Mouse (Mus musculus): ENCODE measurements around the gene Epb41. TPM values are rescaled to one million over a fixed set of nuclear protein-coding genes. Genes with fewer than 3 reads are reported as not detected.

Gene Epb41
- polyA plus RNA-seq, 1 experiment, result 84.7 TPM

GRCm38 (mm10) chr4:132033183-132033582 is 41.9 kb downstream of the Epb41 start:
- peaks cover 44% of the 10 kb centered on the region for H3K4me1 ChIP-seq (ENCODE audit: control insufficient read depth, insufficient read depth, low read length)

GRCm38 (mm10) chr4:132029851-132030741 is 45.0 kb downstream of the Epb41 start:
- Histone ChIP-seq H3K27ac (ENCODE audit: insufficient read depth, low read depth, low read length) (peak overlapping the region; percentile 72), H3K4me1 (ENCODE audit: control insufficient read depth, insufficient read depth, low read length) (peaks cover 22% of the 10 kb centered on the region), H3K4me3 (ENCODE audit: insufficient read depth, low read length) (no peak overlapping the region)
- TF ChIP-seq CTCF (IDR thresholded peaks at IDR 0.05; ENCODE audit: low read depth, low read length) (no peak), POLR2A (IDR thresholded peaks at IDR 0.05; ENCODE audit: borderline replicate concordance, low read depth, low read length) (no peak)

More at GRCm38 (mm10) chr4:132033183-132033582, 41.9 kb downstream of the Epb41 start:
- H3K4me3 ChIP-seq (ENCODE audit: insufficient read depth, low read length), result no peak overlapping the region
- H3K27ac ChIP-seq (ENCODE audit: insufficient read depth, low read depth, low read length), result no peak overlapping the region
- no peak; the same call in 1 of the 2 replicates for TF ChIP-seq CTCF (IDR thresholded peaks at IDR 0.05; ENCODE audit: low read depth, low read length)

GRCm38 (mm10) chr4:132027806-132028205 is 47.3 kb downstream of the Epb41 start:
- no peak overlapping the region for H3K27ac ChIP-seq (ENCODE audit: insufficient read depth, low read depth, low read length)
- H3K4me1 ChIP-seq (ENCODE audit: control insufficient read depth, insufficient read depth, low read length), result peaks cover 15% of the 10 kb centered on the region
- TF ChIP-seq CTCF (IDR thresholded peaks at IDR 0.05; ENCODE audit: low read depth, low read length) (no peak), POLR2A (IDR thresholded peaks at IDR 0.05; ENCODE audit: borderline replicate concordance, low read depth, low read length) (no peak)
- no peak overlapping the region for H3K4me3 ChIP-seq (ENCODE audit: insufficient read depth, low read length)

GRCm38 (mm10) chr4:132027167-132027566 is 48.0 kb downstream of the Epb41 start:
- peaks cover 15% of the 10 kb centered on the region for H3K4me1 ChIP-seq (ENCODE audit: control insufficient read depth, insufficient read depth, low read length)
- H3K27ac ChIP-seq (ENCODE audit: insufficient read depth, low read depth, low read length), result no peak overlapping the region
- no peak for TF ChIP-seq CTCF (IDR thresholded peaks at IDR 0.05; ENCODE audit: low read depth, low read length)
- no peak for TF ChIP-seq POLR2A (IDR thresholded peaks at IDR 0.05; ENCODE audit: borderline replicate concordance, low read depth, low read length)
- no peak overlapping the region for H3K4me3 ChIP-seq (ENCODE audit: insufficient read depth, low read length)

DNA sequence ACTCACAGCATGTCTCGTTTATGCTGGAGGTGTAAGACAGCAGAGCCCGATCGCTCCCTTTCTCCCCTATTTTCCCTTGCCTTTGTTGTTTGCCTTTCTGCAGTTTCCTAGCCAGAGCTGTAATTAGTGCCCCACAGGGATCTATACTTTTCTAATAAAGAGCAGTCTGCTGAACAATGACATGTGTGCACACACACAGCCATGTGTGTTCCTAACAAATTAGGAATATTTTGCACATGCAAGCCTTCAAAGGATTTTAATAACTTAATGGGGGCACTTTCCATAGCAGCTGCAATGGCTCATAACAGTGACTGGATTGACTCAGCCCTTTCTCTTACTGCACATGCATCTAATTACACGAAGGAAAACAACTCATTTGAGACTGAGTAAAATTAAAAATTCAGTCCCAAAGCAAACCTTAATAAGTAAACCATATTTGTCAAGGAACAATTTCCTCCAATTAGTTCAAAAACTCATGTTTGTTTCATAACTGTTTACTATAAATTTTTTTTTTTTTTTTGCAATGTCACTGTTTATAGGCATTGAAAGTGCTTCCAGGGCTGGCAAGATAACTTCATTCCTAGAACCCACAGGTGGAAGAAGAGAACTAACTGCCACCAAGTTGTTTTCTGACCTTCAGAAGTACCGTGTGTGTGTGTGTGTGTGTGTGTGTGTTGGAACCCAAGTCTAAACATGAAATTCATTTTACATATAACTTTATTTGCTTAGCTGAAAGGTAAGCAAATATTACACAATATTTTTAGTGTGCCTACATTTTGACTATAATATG is 49.2 kb downstream of the Epb41 start:
- H3K4me1 ChIP-seq (ENCODE audit: control insufficient read depth, insufficient read depth, low read length), result peaks cover 13% of the 10 kb centered on the region
- H3K27ac ChIP-seq (ENCODE audit: insufficient read depth, low read depth, low read length), result no peak overlapping the region

DNA sequence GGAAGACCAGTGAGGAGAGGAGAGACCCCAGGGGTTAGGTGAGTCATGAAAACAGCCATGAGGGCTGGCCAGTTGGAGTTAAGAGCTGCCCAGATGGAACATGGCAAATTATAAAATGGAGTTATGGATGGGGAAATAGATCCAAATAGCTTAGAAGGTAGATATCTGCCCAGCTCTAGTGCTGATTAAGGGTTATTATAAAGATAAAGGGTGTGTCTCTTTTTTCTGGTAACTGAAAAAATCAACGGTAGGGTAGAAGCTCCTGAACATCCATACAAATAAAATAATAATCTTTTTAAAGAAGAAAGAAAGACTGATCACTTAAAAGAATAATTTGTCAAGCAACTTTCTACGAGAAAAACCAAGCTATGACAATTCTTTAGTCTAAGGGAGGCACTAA is 49.9 kb downstream of the Epb41 start:
- no peak overlapping the region for H3K27ac ChIP-seq (ENCODE audit: insufficient read depth, low read depth, low read length)

More for the DNA sequence above, 49.2 kb downstream of the Epb41 start:
- no peak for TF ChIP-seq CTCF (IDR thresholded peaks at IDR 0.05; ENCODE audit: low read depth, low read length)
- no peak for TF ChIP-seq POLR2A (IDR thresholded peaks at IDR 0.05; ENCODE audit: borderline replicate concordance, low read depth, low read length)
- no peak overlapping the region for H3K4me3 ChIP-seq (ENCODE audit: insufficient read depth, low read length)

DNA sequence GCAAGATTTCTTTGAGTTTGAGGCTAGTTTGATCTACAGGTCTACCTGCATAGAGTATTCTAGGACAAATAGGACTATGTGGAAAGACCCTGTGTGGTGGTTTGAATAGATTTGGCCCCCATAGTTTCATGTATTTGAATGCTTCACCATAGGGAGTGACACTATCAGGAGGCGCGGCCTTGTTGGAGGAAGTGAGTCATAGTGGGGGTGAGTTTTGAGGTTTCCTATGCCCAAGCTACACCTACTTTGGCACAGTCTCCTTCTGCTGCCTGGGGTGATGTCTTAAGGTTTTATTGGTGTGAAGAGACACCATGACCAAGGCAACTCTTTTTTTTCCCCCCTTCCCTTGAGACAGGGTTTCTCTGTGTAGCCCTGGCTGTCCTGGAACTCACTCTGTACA is 51.3 kb downstream of the Epb41 start:
- peaks cover 4% of the 10 kb centered on the region for H3K4me1 ChIP-seq (ENCODE audit: control insufficient read depth, insufficient read depth, low read length)
- H3K27ac ChIP-seq (ENCODE audit: insufficient read depth, low read depth, low read length), result no peak overlapping the region
- no peak for TF ChIP-seq CTCF (IDR thresholded peaks at IDR 0.05; ENCODE audit: low read depth, low read length)
- H3K4me3 ChIP-seq (ENCODE audit: insufficient read depth, low read length), result no peak overlapping the region

More for the DNA sequence above, 49.9 kb downstream of the Epb41 start:
- TF ChIP-seq POLR2A (IDR thresholded peaks at IDR 0.05; ENCODE audit: borderline replicate concordance, low read depth, low read length) (no peak), CTCF (IDR thresholded peaks at IDR 0.05; ENCODE audit: low read depth, low read length) (no peak)
- Histone ChIP-seq H3K4me3 (ENCODE audit: insufficient read depth, low read length) (no peak overlapping the region), H3K4me1 (ENCODE audit: control insufficient read depth, insufficient read depth, low read length) (peaks cover 11% of the 10 kb centered on the region)

DNA sequence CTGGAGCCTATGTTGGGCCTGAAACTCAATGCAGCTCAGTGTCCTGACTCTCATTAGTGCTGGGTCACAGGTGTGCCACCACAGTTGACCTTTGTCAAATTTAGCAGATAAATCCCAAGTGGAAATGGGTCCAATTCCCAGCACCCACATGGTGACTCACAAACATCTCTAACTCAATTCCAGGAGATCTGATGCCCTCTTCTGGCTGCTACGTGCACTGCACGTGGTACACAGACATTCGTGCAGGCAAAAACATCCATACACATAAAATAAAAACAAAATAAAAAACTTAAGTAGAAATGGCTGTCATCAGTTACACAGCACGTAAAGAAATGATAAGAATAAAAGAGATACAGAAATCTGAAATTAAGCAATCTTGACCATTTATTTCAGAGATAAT is 52.5 kb downstream of the Epb41 start:
- TF ChIP-seq CTCF (IDR thresholded peaks at IDR 0.05; ENCODE audit: low read depth, low read length) (no peak), POLR2A (IDR thresholded peaks at IDR 0.05; ENCODE audit: borderline replicate concordance, low read depth, low read length) (no peak)
- no peak overlapping the region for H3K27ac ChIP-seq (ENCODE audit: insufficient read depth, low read depth, low read length)
- peaks cover 11% of the 10 kb centered on the region for H3K4me1 ChIP-seq (ENCODE audit: control insufficient read depth, insufficient read depth, low read length)
- no peak overlapping the region for H3K4me3 ChIP-seq (ENCODE audit: insufficient read depth, low read length)

GRCm38 (mm10) chr4:132021883-132022282 is 53.2 kb downstream of the Epb41 start:
- no peak for TF ChIP-seq CTCF (IDR thresholded peaks at IDR 0.05; ENCODE audit: low read depth, low read length)
- TF ChIP-seq POLR2A (IDR thresholded peaks at IDR 0.05; ENCODE audit: borderline replicate concordance, low read depth, low read length), result no peak
- peaks cover 11% of the 10 kb centered on the region for H3K4me1 ChIP-seq (ENCODE audit: control insufficient read depth, insufficient read depth, low read length)
- H3K27ac ChIP-seq (ENCODE audit: insufficient read depth, low read depth, low read length), result no peak overlapping the region

DNA sequence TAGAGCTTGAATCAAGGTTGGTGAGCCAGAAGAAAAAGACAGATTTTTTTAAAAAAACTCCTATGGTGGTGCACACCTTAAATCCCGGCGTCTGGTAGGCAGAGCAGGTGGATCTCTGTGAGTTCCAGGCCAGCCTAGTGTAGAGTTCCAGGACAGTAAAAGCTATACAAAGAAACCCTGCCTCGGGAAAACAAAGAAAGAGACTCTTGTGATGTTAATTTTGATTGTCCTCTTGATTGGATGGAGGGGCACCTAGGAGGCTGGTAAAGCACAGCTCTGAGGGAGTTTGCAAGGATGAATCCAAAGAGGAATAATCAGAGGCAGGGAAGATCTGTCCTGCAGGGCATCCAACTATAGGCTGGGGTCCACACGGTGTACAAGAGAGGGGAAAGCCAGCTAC is 56.6 kb downstream of the Epb41 start:
- H3K4me3 ChIP-seq (ENCODE audit: insufficient read depth, low read length), result no peak overlapping the region
- peak overlapping the region; percentile 9; the same call in 1 of the 2 replicates for H3K27ac ChIP-seq (ENCODE audit: insufficient read depth, low read depth, low read length)
- TF ChIP-seq CTCF (IDR thresholded peaks at IDR 0.05; ENCODE audit: low read depth, low read length), result no peak
- TF ChIP-seq POLR2A (IDR thresholded peaks at IDR 0.05; ENCODE audit: borderline replicate concordance, low read depth, low read length), result no peak
- H3K4me1 ChIP-seq (ENCODE audit: control insufficient read depth, insufficient read depth, low read length), result peaks cover 11% of the 10 kb centered on the region

More at GRCm38 (mm10) chr4:132021883-132022282, 53.2 kb downstream of the Epb41 start:
- H3K4me3 ChIP-seq (ENCODE audit: insufficient read depth, low read length), result no peak overlapping the region
